Mouse (Mus musculus): ENCODE results near the gene Mfsd4a. TPM values are rescaled to one million over a fixed set of nuclear protein-coding genes. Genes with fewer than 3 reads are reported as not detected.

Gene Mfsd4a
- polyA plus RNA-seq, 1 experiment from 2014 or later: 6.3 TPM

DNA sequence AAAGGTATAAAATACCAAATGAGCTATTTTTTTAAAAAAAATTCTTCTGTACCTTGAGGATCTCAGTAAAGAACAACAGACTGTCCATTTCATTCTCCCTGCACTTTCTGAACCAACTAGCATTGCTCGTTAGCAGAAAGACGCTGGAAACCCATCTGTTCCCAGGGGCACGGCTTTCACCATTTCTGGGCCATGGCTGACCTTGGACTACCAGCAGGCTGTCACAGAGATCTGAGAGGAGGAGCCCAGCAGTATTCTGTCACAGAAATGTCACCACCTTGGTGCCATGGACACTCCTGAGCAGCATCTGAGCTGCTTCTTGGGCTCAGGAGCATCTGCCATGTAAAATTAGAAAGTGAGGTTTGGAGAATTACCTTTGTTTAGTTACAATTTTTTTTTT lies 30.1 kb downstream of the Mfsd4a start:
- Histone ChIP-seq H3K4me3 (ENCODE audit: low read depth, low read length) (no peak overlapping the region), H3K36me3 (ENCODE audit: control insufficient read depth, insufficient read depth) (peaks cover 6% of the 10 kb centered on the region; the same call in 1 of the 2 replicates), H3K4me1 (ENCODE audit: control insufficient read depth, low read depth, low read length) (no peaks in the 10 kb centered on the region), H3K4me2 (ENCODE audit: low read depth, low read length) (no peak overlapping the region), H3K9ac (ENCODE audit: low read depth, low read length) (no peak overlapping the region), H3K9me3 (replicated peaks; ENCODE audit: control insufficient read depth, low read length) (no peaks in the 10 kb centered on the region), H3K27ac (ENCODE audit: low read length) (no peak overlapping the region), H3K27me3 (ENCODE audit: control insufficient read depth, insufficient read depth, low read depth, low read length) (no peaks in the 10 kb centered on the region)
- 76% methylated on average over 3 of the region's 3 CpGs for WGBS (ENCODE audit: insufficient replicate concordance)
- no peak for ATAC-seq (ENCODE audit: low read depth)

DNA sequence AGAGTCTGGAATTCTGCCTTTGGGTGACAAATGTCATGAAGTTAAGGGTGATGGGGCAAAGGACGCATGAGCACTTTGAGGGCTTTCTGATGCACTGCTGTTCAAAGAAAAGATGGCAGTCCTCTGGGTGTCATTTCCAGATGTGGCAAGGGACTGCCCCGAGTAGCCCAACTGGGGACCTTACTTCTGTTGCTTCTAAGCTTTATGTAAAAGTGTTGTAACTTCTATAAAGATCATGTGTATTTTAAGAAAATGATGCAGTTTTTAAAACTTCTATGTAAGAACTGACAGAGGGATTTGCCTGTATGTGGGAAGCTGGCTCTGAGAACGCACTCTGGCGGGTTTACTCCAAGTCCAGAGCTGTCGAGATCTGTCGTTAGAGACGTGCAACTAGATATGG lies 35.7 kb downstream of the Mfsd4a start:
- 82% methylated on average over 7 of the region's 7 CpGs for WGBS (ENCODE audit: insufficient replicate concordance)
- no peak for ATAC-seq (ENCODE audit: low read depth)
- H3K36me3 ChIP-seq (ENCODE audit: control insufficient read depth, insufficient read depth): peaks cover 16% of the 10 kb centered on the region

GRCm38 (mm10) chr1:132030574-132030973 lies 37.3 kb downstream of the Mfsd4a start:
- Histone ChIP-seq H3K27ac (ENCODE audit: low read length) (no peak overlapping the region), H3K9me3 (replicated peaks; ENCODE audit: control insufficient read depth, low read length) (no peaks in the 10 kb centered on the region), H3K27me3 (ENCODE audit: control insufficient read depth, insufficient read depth, low read depth, low read length) (no peaks in the 10 kb centered on the region), H3K4me2 (ENCODE audit: low read depth, low read length) (no peak overlapping the region), H3K4me1 (ENCODE audit: control insufficient read depth, low read depth, low read length) (peaks cover 27% of the 10 kb centered on the region), H3K9ac (ENCODE audit: low read depth, low read length) (no peak overlapping the region), H3K4me3 (ENCODE audit: low read depth, low read length) (no peak overlapping the region), H3K36me3 (ENCODE audit: control insufficient read depth, insufficient read depth) (peaks cover 17% of the 10 kb centered on the region)
- WGBS (ENCODE audit: insufficient replicate concordance): 59% methylated on average over 2 of the region's 2 CpGs
- ATAC-seq (ENCODE audit: low read depth): no peak

More for the DNA sequence above, 35.7 kb downstream of the Mfsd4a start:
- no peak overlapping the region for H3K4me2 ChIP-seq (ENCODE audit: low read depth, low read length)
- no peaks in the 10 kb centered on the region for H3K9me3 ChIP-seq (replicated peaks; ENCODE audit: control insufficient read depth, low read length)
- H3K4me1 ChIP-seq (ENCODE audit: control insufficient read depth, low read depth, low read length): peaks cover 17% of the 10 kb centered on the region
- H3K4me3 ChIP-seq (ENCODE audit: low read depth, low read length): no peak overlapping the region
- H3K27ac ChIP-seq (ENCODE audit: low read length): no peak overlapping the region
- no peaks in the 10 kb centered on the region for H3K27me3 ChIP-seq (ENCODE audit: control insufficient read depth, insufficient read depth, low read depth, low read length)
- no peak overlapping the region for H3K9ac ChIP-seq (ENCODE audit: low read depth, low read length)

DNA sequence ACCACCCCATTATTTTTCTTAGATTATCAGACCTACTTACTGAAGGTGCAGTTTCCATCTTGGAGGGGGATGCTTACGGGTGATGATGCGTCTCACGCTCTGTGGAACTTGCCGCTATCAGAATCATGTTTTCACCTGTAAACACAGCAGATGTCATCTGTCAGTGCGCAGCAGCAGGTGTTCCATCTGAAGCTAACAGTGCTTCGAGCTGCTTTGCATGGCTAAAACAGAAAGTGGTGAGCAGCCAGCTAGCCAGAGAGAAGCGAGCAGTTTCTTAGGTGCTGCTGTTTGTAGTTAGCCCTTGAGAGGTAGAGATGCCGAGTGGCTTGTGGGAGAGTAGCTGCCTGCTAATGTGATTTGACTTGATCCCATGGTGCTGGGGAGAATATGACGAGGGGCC lies 39.4 kb downstream of the Mfsd4a start:
- H3K4me1 ChIP-seq (ENCODE audit: control insufficient read depth, low read depth, low read length): peaks cover 29% of the 10 kb centered on the region
- H3K27ac ChIP-seq (ENCODE audit: low read length): peak overlapping the region; percentile 93
- ATAC-seq (ENCODE audit: low read depth): no peak
- WGBS (ENCODE audit: insufficient replicate concordance): 89% methylated on average over 9 of the region's 9 CpGs
- no peak overlapping the region for H3K4me3 ChIP-seq (ENCODE audit: low read depth, low read length)
- H3K9me3 ChIP-seq (replicated peaks; ENCODE audit: control insufficient read depth, low read length): no peaks in the 10 kb centered on the region
- H3K4me2 ChIP-seq (ENCODE audit: low read depth, low read length): no peak overlapping the region
- H3K27me3 ChIP-seq (ENCODE audit: control insufficient read depth, insufficient read depth, low read depth, low read length): no peaks in the 10 kb centered on the region
- H3K9ac ChIP-seq (ENCODE audit: low read depth, low read length): no peak overlapping the region
- H3K36me3 ChIP-seq (ENCODE audit: control insufficient read depth, insufficient read depth): peaks cover 25% of the 10 kb centered on the region

DNA sequence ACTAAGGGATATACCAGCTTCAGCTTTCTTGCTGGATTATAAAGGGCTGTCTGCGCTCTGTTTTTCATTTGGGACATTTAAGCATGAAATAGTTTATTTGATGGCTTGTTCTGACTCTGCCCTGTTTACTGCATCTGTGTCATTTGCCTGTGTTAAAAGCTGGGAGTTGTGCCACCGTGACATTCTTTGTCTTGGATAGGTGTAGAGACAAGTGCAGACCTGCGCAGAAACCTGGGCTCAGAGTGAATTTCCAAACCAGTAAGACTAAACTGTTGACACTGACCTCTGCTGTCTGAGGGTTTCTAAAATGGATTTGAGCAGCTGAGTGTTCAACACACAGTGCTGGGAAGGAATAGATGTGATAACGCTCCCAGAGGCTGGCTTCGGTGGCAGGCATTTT lies 39.9 kb downstream of the Mfsd4a start:
- Histone ChIP-seq H3K9ac (ENCODE audit: low read depth, low read length) (no peak overlapping the region; the same call in 1 of the 2 replicates), H3K4me3 (ENCODE audit: low read depth, low read length) (no peak overlapping the region), H3K9me3 (replicated peaks; ENCODE audit: control insufficient read depth, low read length) (no peaks in the 10 kb centered on the region), H3K4me1 (ENCODE audit: control insufficient read depth, low read depth, low read length) (peaks cover 29% of the 10 kb centered on the region), H3K36me3 (ENCODE audit: control insufficient read depth, insufficient read depth) (peaks cover 30% of the 10 kb centered on the region), H3K27me3 (ENCODE audit: control insufficient read depth, insufficient read depth, low read depth, low read length) (no peaks in the 10 kb centered on the region), H3K27ac (ENCODE audit: low read length) (peak overlapping the region; percentile 93), H3K4me2 (ENCODE audit: low read depth, low read length) (no peak overlapping the region)
- WGBS (ENCODE audit: insufficient replicate concordance): 88% methylated on average over 5 of the region's 5 CpGs
- no peak for ATAC-seq (ENCODE audit: low read depth)

DNA sequence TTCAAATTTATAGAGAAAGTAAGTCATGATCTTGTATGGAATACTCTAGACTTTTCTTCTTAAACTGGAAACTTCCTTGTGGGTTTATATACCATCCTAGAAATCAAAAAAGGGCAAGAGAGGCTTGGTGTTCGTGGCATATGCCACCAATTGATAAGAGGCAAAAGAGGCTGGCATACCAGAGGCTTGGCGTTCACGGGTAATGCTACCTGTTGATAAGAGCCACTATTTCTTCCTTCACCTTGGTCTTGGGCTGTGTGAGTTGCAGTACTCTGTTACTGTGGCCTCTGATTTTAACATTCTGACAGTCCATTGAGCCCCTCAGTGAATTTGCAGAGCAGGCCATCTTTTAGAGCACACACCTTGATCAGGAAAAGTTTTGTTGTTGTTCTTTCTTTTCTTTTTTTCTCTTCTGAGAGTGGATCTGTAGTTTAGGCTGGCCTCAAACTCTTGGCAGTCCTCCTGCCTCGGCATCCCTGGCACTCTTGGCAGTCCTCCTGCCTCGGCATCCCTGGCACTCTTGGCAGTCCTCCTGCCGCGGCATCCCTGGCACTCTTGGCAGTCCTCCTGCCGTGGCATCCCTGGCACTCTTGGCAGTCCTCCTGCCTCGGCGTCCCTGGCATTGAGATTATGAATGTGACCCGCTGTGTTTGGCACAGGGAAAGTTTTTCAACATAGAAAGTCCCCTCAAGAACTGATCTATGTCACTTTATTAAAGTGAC lies 40.8 kb downstream of the Mfsd4a start:
- 70% methylated on average over 11 of the region's 11 CpGs for WGBS (ENCODE audit: insufficient replicate concordance)
- Histone ChIP-seq H3K27ac (ENCODE audit: low read length) (peak overlapping the region; percentile 93), H3K9ac (ENCODE audit: low read depth, low read length) (peak overlapping the region; percentile 45), H3K9me3 (replicated peaks; ENCODE audit: control insufficient read depth, low read length) (no peaks in the 10 kb centered on the region), H3K36me3 (ENCODE audit: control insufficient read depth, insufficient read depth) (peaks cover 35% of the 10 kb centered on the region), H3K4me2 (ENCODE audit: low read depth, low read length) (peak overlapping the region; percentile 62), H3K4me3 (ENCODE audit: low read depth, low read length) (peak overlapping the region; percentile 15; the same call in 1 of the 2 replicates), H3K4me1 (ENCODE audit: control insufficient read depth, low read depth, low read length) (peaks cover 33% of the 10 kb centered on the region), H3K27me3 (ENCODE audit: control insufficient read depth, insufficient read depth, low read depth, low read length) (no peaks in the 10 kb centered on the region)
- peak; percentile 99 for ATAC-seq (ENCODE audit: low read depth)

DNA sequence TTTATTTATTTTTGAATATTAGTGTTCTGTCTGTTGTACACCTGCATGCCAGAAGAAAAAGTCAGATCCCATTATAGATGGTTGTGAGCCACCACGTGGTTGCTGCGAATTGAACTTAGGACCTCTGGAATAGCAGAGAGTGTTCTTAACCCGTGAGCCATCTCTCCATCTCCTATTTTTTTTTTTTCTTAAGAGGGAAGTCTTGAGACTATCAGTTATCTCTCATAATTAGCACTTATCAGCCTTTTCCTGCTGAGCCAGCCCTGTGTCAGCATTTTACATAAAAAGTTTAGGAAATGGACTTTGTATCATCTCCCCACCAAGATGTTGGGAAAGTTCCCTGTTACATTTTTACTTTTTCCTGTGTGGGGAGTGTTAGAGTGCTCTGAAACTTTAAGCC lies 45.8 kb downstream of the Mfsd4a start:
- no peak for ATAC-seq (ENCODE audit: low read depth)
- no peak overlapping the region for H3K4me2 ChIP-seq (ENCODE audit: low read depth, low read length)
- H3K4me3 ChIP-seq (ENCODE audit: low read depth, low read length): no peak overlapping the region
- H3K27ac ChIP-seq (ENCODE audit: low read length): peak overlapping the region; percentile 58
- WGBS (ENCODE audit: insufficient replicate concordance): 67% methylated on average over 3 of the region's 3 CpGs
- H3K36me3 ChIP-seq (ENCODE audit: control insufficient read depth, insufficient read depth): peaks cover 56% of the 10 kb centered on the region
- H3K27me3 ChIP-seq (ENCODE audit: control insufficient read depth, insufficient read depth, low read depth, low read length): no peaks in the 10 kb centered on the region
- no peak overlapping the region for H3K9ac ChIP-seq (ENCODE audit: low read depth, low read length)
- H3K4me1 ChIP-seq (ENCODE audit: control insufficient read depth, low read depth, low read length): peaks cover 19% of the 10 kb centered on the region
- no peaks in the 10 kb centered on the region for H3K9me3 ChIP-seq (replicated peaks; ENCODE audit: control insufficient read depth, low read length)

- Histone ChIP-seq H3K4me3 (ENCODE audit: low read depth, low read length) (no peak overlapping the region), H3K4me2 (ENCODE audit: low read depth, low read length) (no peak overlapping the region), H3K4me1 (ENCODE audit: control insufficient read depth, low read depth, low read length) (peaks cover 8% of the 10 kb centered on the region), H3K9me3 (replicated peaks; ENCODE audit: control insufficient read depth, low read length) (no peaks in the 10 kb centered on the region), H3K27ac (ENCODE audit: low read length) (no peak overlapping the region), H3K9ac (ENCODE audit: low read depth, low read length) (no peak overlapping the region), H3K27me3 (ENCODE audit: control insufficient read depth, insufficient read depth, low read depth, low read length) (no peaks in the 10 kb centered on the region), H3K36me3 (ENCODE audit: control insufficient read depth, insufficient read depth) (peaks cover 60% of the 10 kb centered on the region)
- WGBS (ENCODE audit: insufficient replicate concordance): 84% methylated on average over 7 of the region's 7 CpGs
- ATAC-seq (ENCODE audit: low read depth): no peak
These were observed 48.0 kb downstream of the Mfsd4a start for GRCm38 (mm10) chr1:132019876-132020275.

DNA sequence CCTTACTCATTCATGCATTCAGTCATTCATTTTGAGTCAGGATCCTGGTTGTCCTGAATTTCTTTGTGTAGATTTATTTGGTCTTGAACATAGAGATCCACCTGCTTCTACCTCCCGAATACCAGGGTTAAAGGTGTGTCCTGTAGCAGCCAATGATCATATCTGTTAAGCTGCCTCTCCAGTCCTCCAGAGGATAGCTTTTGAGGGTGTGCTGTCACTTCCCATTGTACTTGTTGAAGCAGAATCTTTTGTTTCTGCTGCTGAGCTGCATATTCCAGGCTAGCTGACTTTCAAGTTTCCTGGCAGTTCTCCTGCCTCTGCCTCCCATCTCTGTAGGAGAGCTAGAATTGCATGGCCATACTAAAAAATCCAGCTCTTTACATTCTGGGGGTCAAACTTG lies 51.2 kb downstream of the Mfsd4a start:
- peaks cover 2% of the 10 kb centered on the region for H3K4me1 ChIP-seq (ENCODE audit: control insufficient read depth, low read depth, low read length)

More for the DNA sequence above, 51.2 kb downstream of the Mfsd4a start:
- WGBS (ENCODE audit: insufficient replicate concordance): 82% methylated on average over 1 of the region's 1 CpGs
- no peak overlapping the region for H3K9ac ChIP-seq (ENCODE audit: low read depth, low read length)
- H3K27ac ChIP-seq (ENCODE audit: low read length): no peak overlapping the region
- H3K36me3 ChIP-seq (ENCODE audit: control insufficient read depth, insufficient read depth): peaks cover 45% of the 10 kb centered on the region
- no peaks in the 10 kb centered on the region for H3K27me3 ChIP-seq (ENCODE audit: control insufficient read depth, insufficient read depth, low read depth, low read length)
- no peak for ATAC-seq (ENCODE audit: low read depth)
- no peak overlapping the region for H3K4me3 ChIP-seq (ENCODE audit: low read depth, low read length)
- H3K4me2 ChIP-seq (ENCODE audit: low read depth, low read length): no peak overlapping the region
- no peaks in the 10 kb centered on the region for H3K9me3 ChIP-seq (replicated peaks; ENCODE audit: control insufficient read depth, low read length)
